Mouse (Mus musculus) ZHBTc4 (cell line): Measurements from ENCODE around the gene Nap1l5.

Experiments
- DNase-seq: peaks from one replicate; pipeline ENCODE4 v3.0.0-alpha.2; 2011; ENCODE audit warnings: low read depth, low spot score

Nap1l5 gene

GRCm38 (mm10) chr6:58906852-58907261 lies at the start of gene Nap1l5:
Nap1l5 (minus strand) TSS chr6:58907076.
- DNase-seq, result peak; percentile 72

GRCm38 (mm10) chr6:58951128-58951992 lies 44.5 kb upstream of the Nap1l5 start:
- DNase-seq, result no peak

- DNase-seq, result no peak
Measured at GRCm38 (mm10) chr6:58950410-58950809, 43.5 kb upstream of the Nap1l5 start.

GRCm38 (mm10) chr6:58946840-58947239 lies 40.0 kb upstream of the Nap1l5 start:
- DNase-seq, result no peak

- no peak for DNase-seq
Measured at GRCm38 (mm10) chr6:58946246-58946645, 39.4 kb upstream of the Nap1l5 start.

- DNase-seq, result no peak
Measured at GRCm38 (mm10) chr6:58943958-58944357, 37.1 kb upstream of the Nap1l5 start.

- no peak for DNase-seq
Measured at GRCm38 (mm10) chr6:58942276-58942675, 35.4 kb upstream of the Nap1l5 start.

GRCm38 (mm10) chr6:58937726-58938125 lies 30.9 kb upstream of the Nap1l5 start:
- no peak for DNase-seq

GRCm38 (mm10) chr6:58934144-58934543 lies 27.3 kb upstream of the Nap1l5 start:
- no peak for DNase-seq

GRCm38 (mm10) chr6:58933189-58933913 lies 26.5 kb upstream of the Nap1l5 start:
- DNase-seq, result peak; percentile 18

- peak; percentile 32 for DNase-seq
Measured at GRCm38 (mm10) chr6:58932515-58933188, 25.8 kb upstream of the Nap1l5 start.

GRCm38 (mm10) chr6:58931149-58931548 lies 24.3 kb upstream of the Nap1l5 start:
- no peak for DNase-seq

GRCm38 (mm10) chr6:58929911-58930431 lies 23.1 kb upstream of the Nap1l5 start:
- no peak for DNase-seq

- DNase-seq, result peak; percentile 9
Measured at GRCm38 (mm10) chr6:58927881-58928280, 21.0 kb upstream of the Nap1l5 start.

- DNase-seq, result no peak
Measured at GRCm38 (mm10) chr6:58922511-58922910, 15.6 kb upstream of the Nap1l5 start.

GRCm38 (mm10) chr6:58921623-58922022 lies 14.7 kb upstream of the Nap1l5 start:
- no peak for DNase-seq

GRCm38 (mm10) chr6:58920735-58921134 lies 13.9 kb upstream of the Nap1l5 start:
- DNase-seq, result no peak

- no peak for DNase-seq
Measured at GRCm38 (mm10) chr6:58916498-58916897, 9.6 kb upstream of the Nap1l5 start.

GRCm38 (mm10) chr6:58913971-58914370 lies 7.1 kb upstream of the Nap1l5 start:
- no peak for DNase-seq

GRCm38 (mm10) chr6:58913551-58913950 lies 6.7 kb upstream of the Nap1l5 start:
- no peak for DNase-seq

- DNase-seq, result no peak
Measured at GRCm38 (mm10) chr6:58912842-58913241, 6.0 kb upstream of the Nap1l5 start.

GRCm38 (mm10) chr6:58907791-58908190 lies 915 bp upstream of the Nap1l5 start:
- DNase-seq, result no peak
